Mouse (Mus musculus) small intestine, adult 2 months (tissue): ENCODE data around the gene Irf2.

ENCODE experiments used
- CTCF ChIP-seq: fragments of 200-500 bp; IDR thresholded peaks from 2 replicates; pipeline ENCODE4 v1.5.1; 2012; ENCODE audit warnings: low read depth, mild to moderate bottlenecking, control low read depth, inconsistent platforms, low read length, moderate library complexity, mixed read lengths; ENCODE audit not compliant: insufficient replicate concordance, insufficient read length; ENCODE audit errors: extremely low read depth
- POLR2A ChIP-seq: fragments of 200-500 bp; IDR thresholded peaks from 2 replicates; pipeline ENCODE4 v1.6.1; 2012; ENCODE audit warnings: low read depth, mild to moderate bottlenecking, control low read depth, inconsistent platforms, low read length, moderate library complexity

DNA sequence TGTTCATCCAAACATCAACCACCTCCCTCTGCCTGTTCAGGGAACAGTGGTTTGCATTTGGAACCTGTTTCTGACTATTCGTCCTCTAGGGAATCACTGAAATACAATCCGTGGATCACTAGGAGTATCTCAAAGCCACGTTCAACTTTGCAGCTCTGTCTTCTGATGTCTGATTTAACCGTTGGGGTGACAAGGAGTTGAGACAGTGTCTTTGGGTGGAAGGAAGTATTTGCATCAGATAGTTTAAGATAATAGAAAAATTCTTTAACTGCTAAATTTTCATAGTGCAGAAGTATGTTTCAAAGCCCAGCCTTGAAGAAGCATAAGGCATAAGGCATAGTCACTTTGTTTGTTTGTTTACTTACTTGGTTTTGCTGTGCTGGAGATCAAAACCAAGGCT is 100.9 kb downstream of the Irf2 start:
- no peak for TF ChIP-seq CTCF
- TF ChIP-seq POLR2A: no peak
